Mouse (Mus musculus) embryonic fibroblast, embryonic 13.5 days (primary cell): ENCODE results near the gene Wdr92.

Experiments
- CTCF ChIP-seq: IDR thresholded peaks from 2 replicates; pipeline ENCODE4 v1.5.1; 2011; ENCODE audit warnings: mild to moderate bottlenecking, control low read depth, low read length, moderate library complexity, borderline replicate concordance; ENCODE audit not compliant: insufficient read depth
- POLR2A ChIP-seq: IDR thresholded peaks from 2 replicates; pipeline ENCODE4 v1.6.1; 2011; ENCODE audit warnings: low read depth, mild to moderate bottlenecking, control low read depth, low read length, moderate library complexity

DNA sequence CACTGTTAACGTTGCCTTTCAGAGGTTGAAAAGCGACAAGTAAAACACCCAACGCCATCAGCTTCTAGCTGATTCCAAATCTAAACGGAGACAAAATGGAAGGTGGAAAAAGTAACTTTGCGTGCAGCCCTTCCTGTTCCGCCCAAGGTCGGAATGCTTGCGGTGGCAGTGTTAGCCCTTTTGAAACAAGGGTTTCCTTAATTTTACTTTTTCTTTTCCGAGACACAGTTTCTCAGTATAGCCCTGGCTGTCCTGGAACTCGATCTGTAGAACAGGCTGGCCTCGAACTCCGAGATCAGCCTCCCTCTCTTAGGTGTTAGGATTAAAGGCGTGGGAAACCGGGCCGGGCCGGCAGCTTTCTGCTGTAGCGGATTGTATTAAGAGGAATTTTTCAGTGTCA lies 76.0 kb downstream of the Wdr92 start:
- TF ChIP-seq POLR2A (no peak), CTCF (no peak)
